Mouse (Mus musculus) ES-E14 (cell line): Measurements from ENCODE around the gene Rbm6.

Experiments
- HCFC1 ChIP-seq: IDR thresholded peaks from 2 replicates; pipeline ENCODE4 v1.6.1; 2012; ENCODE audit warnings: low read length, inconsistent platforms, borderline replicate concordance; ENCODE audit not compliant: insufficient read depth
- ZC3H11A ChIP-seq: IDR thresholded peaks from 2 replicates; pipeline ENCODE4 v1.6.1; 2012; ENCODE audit warnings: low read depth, mild to moderate bottlenecking, inconsistent platforms, low read length, borderline replicate concordance

DNA sequence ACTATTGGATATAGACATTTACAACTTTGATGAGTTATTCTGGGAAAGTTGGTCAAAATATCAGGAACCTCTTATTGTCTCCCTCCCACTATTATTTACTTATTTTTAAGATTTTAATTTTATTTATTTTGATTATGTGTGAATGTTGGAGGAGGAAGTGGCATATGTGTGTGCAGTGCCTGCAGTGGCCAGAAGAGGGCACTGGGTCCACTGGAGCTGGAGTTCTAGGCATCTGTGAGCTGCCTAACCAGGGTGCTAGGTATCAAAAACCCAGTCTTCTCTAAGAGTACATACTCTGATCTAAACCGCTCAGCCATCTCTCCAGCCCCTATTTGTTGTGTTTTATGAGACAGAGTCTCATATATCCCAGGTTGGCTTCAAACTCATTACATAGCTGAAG, 18.0 kb upstream of the Rbm6 start:
- TF ChIP-seq HCFC1 (no peak), ZC3H11A (no peak; the same call in 1 of the 2 replicates)
